Mouse (Mus musculus): ENCODE results near the gene Dnajc12. TPM values are rescaled to one million over a fixed set of nuclear protein-coding genes. Genes with fewer than 3 reads are reported as not detected.
"Not testable (repeated sequence)": the region's sequence is repeated elsewhere in the genome, so short reads cannot be mapped to it uniquely, and the experiment has no call there.

The Dnajc12 gene
- polyA plus RNA-seq, 1 experiment = 14.9 TPM

- DNase-seq (ENCODE audit: low spot score) = peak; percentile 59
Observed at GRCm38 (mm10) chr10:63386444-63386843, 4.2 kb downstream of the Dnajc12 start.

- no peak for DNase-seq (ENCODE audit: low spot score)
Observed at GRCm38 (mm10) chr10:63386991-63387390, 4.7 kb downstream of the Dnajc12 start.

- DNase-seq (ENCODE audit: low spot score) = no peak
Observed at GRCm38 (mm10) chr10:63388948-63389347, 6.7 kb downstream of the Dnajc12 start.

- no peak for DNase-seq (ENCODE audit: low spot score)
Observed at GRCm38 (mm10) chr10:63396963-63397362, 14.7 kb downstream of the Dnajc12 start.

GRCm38 (mm10) chr10:63402731-63403504 lies 20.7 kb downstream of the Dnajc12 start:
- no peak for DNase-seq (ENCODE audit: low spot score)

GRCm38 (mm10) chr10:63403636-63404035 lies 21.4 kb downstream of the Dnajc12 start:
- DNase-seq (ENCODE audit: low spot score) = no peak

- no peak for DNase-seq (ENCODE audit: low spot score)
Observed at GRCm38 (mm10) chr10:63410162-63410956, 28.1 kb downstream of the Dnajc12 start.

- DNase-seq (ENCODE audit: low spot score) = not testable (repeated sequence)
Observed at GRCm38 (mm10) chr10:63411674-63412073, 29.4 kb downstream of the Dnajc12 start.

GRCm38 (mm10) chr10:63412756-63413155 lies 30.5 kb downstream of the Dnajc12 start:
- DNase-seq (ENCODE audit: low spot score) = no peak

- no peak for DNase-seq (ENCODE audit: low spot score)
Observed at GRCm38 (mm10) chr10:63415287-63415686, 33.0 kb downstream of the Dnajc12 start.

- no peak for DNase-seq (ENCODE audit: low spot score)
Observed at GRCm38 (mm10) chr10:63415850-63416249, 33.6 kb downstream of the Dnajc12 start.

- DNase-seq (ENCODE audit: low spot score) = no peak
Observed at GRCm38 (mm10) chr10:63417061-63417460, 34.8 kb downstream of the Dnajc12 start.

- no peak for DNase-seq (ENCODE audit: low spot score)
Observed at GRCm38 (mm10) chr10:63421739-63422735, 39.8 kb downstream of the Dnajc12 start, which contains the start of gene Gm7075. Gene Gm7075 (minus strand): TSS chr10:63421789.

GRCm38 (mm10) chr10:63422736-63422992 lies 40.4 kb downstream of the Dnajc12 start:
- no peak for DNase-seq (ENCODE audit: low spot score)

GRCm38 (mm10) chr10:63423591-63424474 lies 41.6 kb downstream of the Dnajc12 start:
- DNase-seq (ENCODE audit: low spot score) = no peak

GRCm38 (mm10) chr10:63424475-63424814 lies 42.2 kb downstream of the Dnajc12 start:
- DNase-seq (ENCODE audit: low spot score) = no peak

GRCm38 (mm10) chr10:63427146-63427545 lies 44.9 kb downstream of the Dnajc12 start:
- no peak for DNase-seq (ENCODE audit: low spot score)

- DNase-seq (ENCODE audit: low spot score) = no peak
Observed at GRCm38 (mm10) chr10:63428243-63429022, 46.2 kb downstream of the Dnajc12 start.

GRCm38 (mm10) chr10:63429023-63429340 lies 46.7 kb downstream of the Dnajc12 start:
- no peak for DNase-seq (ENCODE audit: low spot score)

- DNase-seq (ENCODE audit: low spot score) = peak; percentile 100
Observed at GRCm38 (mm10) chr10:63429380-63429779, 47.1 kb downstream of the Dnajc12 start.

Measured in urinary bladder, adult 2 months (tissue).